Mouse (Mus musculus) midbrain, embryonic 16.5 days (tissue): ENCODE results near the gene Fyttd1. TPM values are rescaled to one million over a fixed set of nuclear protein-coding genes. Genes with fewer than 3 reads are reported as not detected.

Experiments
- ATAC-seq: fragments of 200-750 bp; cut with Nextera tagmentation; 2 replicates; pipeline ENCODE4 v1.8.0; 2017; ENCODE audit warnings: moderate TSS enrichment
- H3K27ac ChIP-seq: fragments of 300-500 bp; sonication (generic); 2 replicates; pipeline ENCODE4 v1.5.1; 2014; ENCODE audit warnings: mild to moderate bottlenecking, low read length, mixed read lengths
- H3K27me3 ChIP-seq: fragments of 300-500 bp; sonication (generic); 2 replicates; pipeline ENCODE4 v1.6.1; 2014; ENCODE audit warnings: low read depth, low read length, mixed read lengths; ENCODE audit not compliant: control insufficient read depth, insufficient read depth
- H3K36me3 ChIP-seq: fragments of 300-500 bp; sonication (generic); 2 replicates; pipeline ENCODE4 v1.6.1; 2014; ENCODE audit warnings: mild to moderate bottlenecking, low read length, moderate library complexity, mixed read lengths; ENCODE audit not compliant: control insufficient read depth, insufficient read depth
- H3K4me1 ChIP-seq: fragments of 300-500 bp; sonication (generic); 2 replicates; pipeline ENCODE4 v1.6.1; 2014; ENCODE audit warnings: mild to moderate bottlenecking, low read length, mixed read lengths; ENCODE audit not compliant: control insufficient read depth, insufficient read depth
- H3K4me2 ChIP-seq: fragments of 300-500 bp; sonication (generic); 2 replicates; pipeline ENCODE4 v1.6.1; 2014; ENCODE audit warnings: mild to moderate bottlenecking, low read length, mixed read lengths
- H3K4me3 ChIP-seq: fragments of 300-500 bp; sonication (generic); 2 replicates; pipeline ENCODE4 v1.5.1; 2014; ENCODE audit warnings: low read depth, mild to moderate bottlenecking, low read length, moderate library complexity, mixed read lengths
- H3K9ac ChIP-seq: fragments of 300-500 bp; sonication (generic); 2 replicates; pipeline ENCODE4 v1.6.1; 2014; ENCODE audit warnings: low read depth, low read length, mixed read lengths
- H3K9me3 ChIP-seq: fragments of 300-500 bp; sonication (generic); replicated peaks from 2 replicates; pipeline ENCODE4 v1.6.1; 2014; ENCODE audit warnings: mild to moderate bottlenecking, low read length, mixed read lengths; ENCODE audit not compliant: control insufficient read depth, poor library complexity, severe bottlenecking
- WGBS: fragments of 180-500 bp; shearing (Covaris S2); extraction: QIAGEN DNeasy Blood & Tissue Kit; methylation state at CpG from one replicate; pipeline ENCODE4 v1.1.7; 2014; 5-methylcytosine and 5-hydroxymethylcytosine counted together
- polyA plus RNA-seq: library from polyadenylated mRNA; unstranded; fragments of >200 nt; fragmentation: Nextera tagmentation; extraction: Ambion mirVana; gene quantifications from 2 replicates; pipeline ENCODE4 v1.2.1, GENCODE M21; 2015

The Fyttd1 gene
- polyA plus RNA-seq, 1 experiment from 2014 or later, result 119 TPM

- no peaks in the 10 kb centered on the region for H3K36me3 ChIP-seq
- no peaks in the 10 kb centered on the region for H3K9me3 ChIP-seq
- no peak for ATAC-seq
- 93% methylated on average over 3 of the region's 3 CpGs for WGBS
- no peaks in the 10 kb centered on the region for H3K27me3 ChIP-seq
- peaks cover 28% of the 10 kb centered on the region for H3K4me1 ChIP-seq
- H3K9ac ChIP-seq, result no peak overlapping the region
- no peak overlapping the region for H3K4me3 ChIP-seq
- no peak overlapping the region for H3K4me2 ChIP-seq
- no peak overlapping the region for H3K27ac ChIP-seq
Measured at GRCm38 (mm10) chr16:32875847-32876246, 1.5 kb upstream of the Fyttd1 start.

DNA sequence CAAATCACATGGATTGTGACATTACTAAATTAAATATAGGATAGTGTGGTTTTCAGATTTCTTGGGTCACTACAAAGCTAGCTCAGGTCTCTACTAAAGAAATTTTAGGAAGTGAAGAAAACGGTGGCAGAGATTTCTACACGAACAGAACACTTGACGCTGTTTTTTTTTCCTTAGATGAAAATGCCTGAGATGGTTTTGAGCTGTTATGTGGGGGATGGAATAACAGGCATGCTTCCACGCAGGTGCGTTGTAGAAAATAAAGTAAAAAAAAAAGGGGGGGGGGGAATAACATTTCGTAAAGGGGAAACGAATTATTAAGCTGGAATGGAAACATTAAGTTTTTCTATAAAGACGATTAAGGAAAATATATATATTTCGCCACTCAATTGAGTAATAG, 469 bp upstream of the Fyttd1 start:
- H3K4me1 ChIP-seq, result peaks cover 28% of the 10 kb centered on the region
- peak overlapping the region; percentile 84 for H3K4me2 ChIP-seq
- 27% methylated on average over 9 of the region's 9 CpGs for WGBS
- H3K27ac ChIP-seq, result no peak overlapping the region; the same call in 1 of the 2 replicates
- ATAC-seq, result no peak
- H3K27me3 ChIP-seq, result no peaks in the 10 kb centered on the region
- H3K36me3 ChIP-seq, result no peaks in the 10 kb centered on the region
- peak overlapping the region; percentile 93 for H3K4me3 ChIP-seq
- peak overlapping the region; percentile 93 for H3K9ac ChIP-seq
- no peaks in the 10 kb centered on the region for H3K9me3 ChIP-seq

GRCm38 (mm10) chr16:32878157-32878598, 878 bp downstream of the Fyttd1 start:
- Histone ChIP-seq H3K9me3 (no peaks in the 10 kb centered on the region), H3K27ac (peak overlapping the region; percentile 86), H3K4me1 (peaks cover 28% of the 10 kb centered on the region), H3K4me2 (peak overlapping the region; percentile 84), H3K9ac (peak overlapping the region; percentile 93), H3K36me3 (no peaks in the 10 kb centered on the region), H3K27me3 (no peaks in the 10 kb centered on the region), H3K4me3 (peak overlapping the region; percentile 93)
- WGBS, result under 1% methylated on average over 32 of the region's 34 CpGs
- peak; percentile 63 for ATAC-seq

GRCm38 (mm10) chr16:32878972-32879926, 1.9 kb downstream of the Fyttd1 start:
- Histone ChIP-seq H3K4me1 (peaks cover 28% of the 10 kb centered on the region), H3K4me3 (peak overlapping the region; percentile 93), H3K36me3 (no peaks in the 10 kb centered on the region), H3K27me3 (no peaks in the 10 kb centered on the region), H3K4me2 (peak overlapping the region; percentile 84), H3K9ac (peak overlapping the region; percentile 46; the same call in 1 of the 2 replicates), H3K27ac (no peak overlapping the region), H3K9me3 (no peaks in the 10 kb centered on the region)
- 79% methylated on average over 14 of the region's 14 CpGs for WGBS
- no peak for ATAC-seq

- Histone ChIP-seq H3K27me3 (no peaks in the 10 kb centered on the region), H3K36me3 (0 out of 2 replicates have a peak, but pooled peaks cover 2% of the 10 kb centered on the region), H3K4me3 (no peak overlapping the region), H3K9ac (no peak overlapping the region), H3K4me1 (peaks cover 24% of the 10 kb centered on the region), H3K27ac (no peak overlapping the region), H3K9me3 (no peaks in the 10 kb centered on the region), H3K4me2 (no peak overlapping the region)
- 87% methylated on average over 7 of the region's 7 CpGs for WGBS
- ATAC-seq, result no peak
Measured at GRCm38 (mm10) chr16:32881538-32881937, 4.2 kb downstream of the Fyttd1 start.

DNA sequence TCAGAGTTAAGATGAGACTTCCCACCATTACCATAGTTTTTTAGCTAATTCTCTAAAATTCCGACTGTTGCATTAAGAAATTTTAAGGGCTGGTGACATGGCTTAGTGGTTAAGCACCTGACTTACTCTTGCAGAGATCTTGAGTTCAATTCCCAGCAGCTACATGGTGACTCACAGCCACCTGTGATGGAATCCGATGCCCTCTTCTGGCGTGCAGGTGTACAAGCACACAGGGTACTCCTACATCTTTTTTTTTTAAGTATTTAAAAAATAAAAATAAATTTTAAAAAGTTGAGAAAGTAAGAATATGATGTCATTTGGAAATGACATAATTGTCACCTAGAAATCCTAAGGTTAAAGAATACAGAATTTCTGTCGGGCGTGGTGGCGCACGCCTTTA, 10.7 kb downstream of the Fyttd1 start:
- H3K4me1 ChIP-seq, result no peaks in the 10 kb centered on the region
- peaks cover 16% of the 10 kb centered on the region for H3K36me3 ChIP-seq
- no peak for ATAC-seq
- no peaks in the 10 kb centered on the region for H3K27me3 ChIP-seq
- no peak overlapping the region for H3K27ac ChIP-seq
- no peak overlapping the region for H3K4me3 ChIP-seq
- WGBS, result 89% methylated on average over 7 of the region's 7 CpGs
- H3K9me3 ChIP-seq, result no peaks in the 10 kb centered on the region
- no peak overlapping the region for H3K9ac ChIP-seq
- H3K4me2 ChIP-seq, result no peak overlapping the region

GRCm38 (mm10) chr16:32889881-32890280, 12.6 kb downstream of the Fyttd1 start:
- no peak for ATAC-seq
- Histone ChIP-seq H3K4me1 (no peaks in the 10 kb centered on the region), H3K4me3 (no peak overlapping the region), H3K9ac (no peak overlapping the region), H3K27me3 (no peaks in the 10 kb centered on the region), H3K36me3 (peaks cover 24% of the 10 kb centered on the region), H3K27ac (no peak overlapping the region), H3K9me3 (no peaks in the 10 kb centered on the region), H3K4me2 (no peak overlapping the region)
- WGBS, result 72% methylated on average over 2 of the region's 2 CpGs

- Histone ChIP-seq H3K4me2 (no peak overlapping the region), H3K4me3 (no peak overlapping the region), H3K27me3 (no peaks in the 10 kb centered on the region), H3K27ac (no peak overlapping the region), H3K9me3 (no peaks in the 10 kb centered on the region), H3K36me3 (peaks cover 25% of the 10 kb centered on the region), H3K4me1 (no peaks in the 10 kb centered on the region), H3K9ac (no peak overlapping the region)
- ATAC-seq, result no peak
Measured at GRCm38 (mm10) chr16:32896126-32896525, 18.8 kb downstream of the Fyttd1 start.

DNA sequence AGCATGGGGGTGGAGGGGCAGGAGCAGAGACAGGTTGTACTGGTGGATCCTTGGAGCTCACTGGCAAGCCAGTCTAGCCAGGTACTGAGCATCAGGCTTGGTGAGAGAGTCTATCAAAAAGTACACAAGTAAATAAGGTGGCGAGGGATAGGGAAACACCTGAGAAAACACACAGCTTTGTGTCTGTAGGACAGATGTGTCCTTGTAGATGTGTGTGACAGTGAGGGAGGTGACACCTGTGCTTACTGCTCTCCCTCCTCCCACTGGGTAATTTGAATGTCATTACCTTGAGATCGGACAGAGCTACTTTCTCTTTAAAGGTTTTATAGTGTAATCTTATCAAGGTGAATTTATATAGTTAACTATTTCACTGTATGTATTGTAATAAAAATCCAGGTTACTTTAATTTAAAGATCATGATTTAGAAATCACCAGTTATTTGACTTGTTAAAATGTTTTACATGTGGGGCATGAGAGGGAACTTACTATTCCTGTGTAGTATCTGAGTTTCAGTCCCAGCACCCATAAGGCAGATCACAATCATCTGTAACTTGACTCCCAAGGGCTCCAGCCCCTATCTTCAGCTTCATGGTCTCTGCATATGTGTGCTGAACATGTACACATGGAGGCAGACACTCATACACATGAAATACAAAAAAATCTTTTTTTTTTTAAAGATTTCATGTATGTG, 24.2 kb downstream of the Fyttd1 start:
- H3K9me3 ChIP-seq, result no peaks in the 10 kb centered on the region
- H3K4me3 ChIP-seq, result no peak overlapping the region
- no peak overlapping the region for H3K4me2 ChIP-seq
- no peak overlapping the region for H3K9ac ChIP-seq
- H3K36me3 ChIP-seq, result peaks cover 17% of the 10 kb centered on the region
- H3K27ac ChIP-seq, result no peak overlapping the region
- 95% methylated on average over 2 of the region's 2 CpGs for WGBS
- ATAC-seq, result no peak
- no peaks in the 10 kb centered on the region for H3K4me1 ChIP-seq
- H3K27me3 ChIP-seq, result no peaks in the 10 kb centered on the region
